Mouse (Mus musculus) brain, embryonic 14.5 days (tissue): ENCODE results near the gene Sec63. TPM values are rescaled to one million over a fixed set of nuclear protein-coding genes. Genes with fewer than 3 reads are reported as not detected.

Experiments
- DNase-seq: peaks from one replicate; pipeline ENCODE4 v3.0.0-alpha.2; 2011; ENCODE audit warnings: low read depth
- CTCF ChIP-seq: fragments of 200-500 bp; IDR thresholded peaks from 2 replicates; pipeline ENCODE4 v1.5.1; 2012; ENCODE audit warnings: inconsistent platforms, mild to moderate bottlenecking, moderate library complexity, borderline replicate concordance; ENCODE audit not compliant: insufficient read depth, insufficient read length; ENCODE audit errors: extremely low read depth
- POLR2A ChIP-seq: fragments of 200-500 bp; IDR thresholded peaks from 2 replicates; pipeline ENCODE4 v1.6.1; 2012; ENCODE audit warnings: mild to moderate bottlenecking, inconsistent platforms, borderline replicate concordance; ENCODE audit not compliant: poor library complexity, insufficient read depth, insufficient read length, severe bottlenecking; ENCODE audit errors: extremely low read depth
- polyA plus RNA-seq: library from polyadenylated mRNA; depleted of rRNA; stranded (reverse); fragments of >200 nt; gene quantifications from 2 replicates; pipeline ENCODE4 v1.2.3, GENCODE M21; 2012

The Sec63 gene
- polyA plus RNA-seq, 1 experiment: 44.3 TPM

DNA sequence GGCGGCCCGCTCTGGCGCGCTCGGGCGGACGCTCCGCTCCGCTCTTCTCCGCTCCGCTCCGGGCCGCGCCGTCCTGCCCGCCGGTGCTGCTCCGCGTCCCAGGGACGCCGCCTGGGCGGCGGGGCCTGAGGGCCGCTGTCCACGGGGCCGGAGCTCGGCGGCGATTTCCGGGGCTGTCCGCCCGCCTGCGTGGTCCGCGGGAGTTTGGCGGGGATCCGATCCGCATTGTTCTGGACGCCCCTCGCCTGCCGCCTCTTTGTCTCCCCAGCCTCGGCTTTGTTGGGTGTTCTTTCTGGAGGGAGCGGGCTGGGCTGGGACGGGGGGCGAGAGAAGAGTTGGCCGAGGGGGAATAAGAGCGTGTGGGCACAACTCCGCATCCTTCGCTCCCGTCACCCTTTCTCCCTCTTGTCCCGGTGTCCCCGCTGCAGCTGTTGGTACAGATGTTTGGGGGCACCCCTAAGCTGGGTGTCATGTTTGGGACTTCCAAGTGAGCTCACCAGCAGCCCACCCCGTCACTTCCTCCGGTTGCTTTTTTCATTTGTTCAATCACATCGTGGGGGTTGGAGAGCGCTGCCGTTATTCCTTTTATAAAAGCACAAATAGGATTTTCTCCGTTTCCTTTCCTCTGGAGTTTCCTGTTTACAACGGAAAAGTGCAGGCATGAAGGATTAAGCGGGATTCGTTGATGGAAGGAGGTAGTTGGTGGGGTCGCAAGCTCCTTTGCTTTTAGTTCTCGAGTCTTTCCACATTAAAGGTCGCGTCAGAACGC, 789 bp downstream of the Sec63 start:
- peak; percentile 79 for DNase-seq
- TF ChIP-seq CTCF (no peak), POLR2A (no peak; the same call in 1 of the 2 replicates)

DNA sequence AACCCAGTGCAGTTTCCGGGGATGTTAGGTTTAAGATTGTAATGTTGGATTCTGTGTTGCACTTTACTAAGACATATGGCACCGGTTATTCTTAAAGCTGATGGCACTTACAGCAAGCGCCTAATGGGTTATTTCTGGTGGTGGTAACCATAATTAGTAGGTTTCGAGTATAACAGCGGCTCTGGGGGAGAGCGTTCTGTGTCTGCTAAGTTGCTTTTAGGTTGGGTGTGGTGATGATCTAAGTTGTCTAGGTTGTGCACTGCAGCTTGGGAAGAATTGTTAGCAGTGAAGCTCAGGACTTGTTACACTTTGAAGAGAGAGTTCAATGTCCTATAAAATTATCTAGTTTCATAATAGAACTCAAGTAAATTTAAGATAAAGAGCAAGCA, 1.4 kb downstream of the Sec63 start:
- TF ChIP-seq CTCF (no peak), POLR2A (no peak)

DNA sequence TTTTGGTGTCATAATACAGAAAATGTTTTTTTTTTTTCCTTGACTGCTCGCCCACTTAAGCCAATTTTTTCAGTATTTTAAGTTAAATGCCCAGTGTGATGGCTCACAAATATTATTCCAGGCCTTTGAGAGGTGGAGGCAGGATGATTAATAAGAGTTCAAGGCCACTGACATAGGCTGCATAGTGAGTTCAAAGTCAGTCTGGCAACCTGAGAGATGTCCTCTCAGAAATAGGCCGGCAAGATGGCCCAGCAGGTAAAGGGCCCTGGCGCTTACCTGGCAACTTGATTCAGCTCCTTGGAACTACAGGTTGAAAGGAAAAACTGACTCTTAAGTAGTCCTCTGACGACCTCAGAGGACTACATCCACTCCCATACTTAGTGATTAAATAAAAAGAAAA, 1.9 kb downstream of the Sec63 start:
- no peak for DNase-seq
- TF ChIP-seq CTCF: no peak
- TF ChIP-seq POLR2A: no peak

More for the DNA sequence above, 1.4 kb downstream of the Sec63 start:
- DNase-seq: no peak

DNA sequence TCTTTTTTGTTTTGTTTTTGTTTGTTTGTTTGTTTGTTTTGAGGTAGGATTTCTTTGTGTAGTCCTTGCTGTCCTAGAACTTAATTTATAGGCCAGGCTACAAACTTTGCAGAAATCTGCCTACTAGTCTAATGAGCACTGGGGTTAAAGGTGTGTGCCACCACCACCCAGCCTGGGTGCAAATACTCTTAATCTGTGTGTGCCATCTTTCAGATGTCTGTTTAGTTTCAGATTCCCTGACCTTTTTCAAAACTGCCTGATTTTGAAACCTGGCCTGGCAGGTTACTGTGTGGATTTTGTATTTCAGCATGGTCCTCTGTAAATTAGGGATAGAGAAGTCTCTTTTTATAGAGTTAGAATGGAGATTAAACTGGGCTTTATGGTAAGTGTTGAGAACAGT, 4.0 kb downstream of the Sec63 start:
- no peak for TF ChIP-seq CTCF
- TF ChIP-seq POLR2A: no peak
- no peak for DNase-seq

DNA sequence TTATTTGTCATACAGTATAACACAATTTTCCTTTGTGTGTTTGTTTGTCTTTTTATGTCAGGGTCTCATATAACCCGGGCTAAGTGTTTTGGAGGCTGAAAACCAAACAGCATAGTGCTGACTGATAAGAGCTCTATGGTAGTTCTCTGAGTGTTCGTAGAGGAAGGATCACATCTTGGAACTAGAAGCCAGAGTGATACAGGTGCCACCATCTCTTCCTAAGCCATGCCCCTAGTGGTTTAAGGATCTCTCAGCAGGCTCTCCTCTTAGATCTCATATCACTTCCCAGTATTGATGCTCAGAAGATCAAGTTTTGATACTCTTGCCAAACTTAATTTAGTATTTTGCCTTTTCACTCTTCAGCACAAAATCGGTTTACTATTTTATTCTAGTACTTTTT, 14.2 kb downstream of the Sec63 start:
- no peak for TF ChIP-seq POLR2A
- no peak for TF ChIP-seq CTCF
- DNase-seq: no peak

DNA sequence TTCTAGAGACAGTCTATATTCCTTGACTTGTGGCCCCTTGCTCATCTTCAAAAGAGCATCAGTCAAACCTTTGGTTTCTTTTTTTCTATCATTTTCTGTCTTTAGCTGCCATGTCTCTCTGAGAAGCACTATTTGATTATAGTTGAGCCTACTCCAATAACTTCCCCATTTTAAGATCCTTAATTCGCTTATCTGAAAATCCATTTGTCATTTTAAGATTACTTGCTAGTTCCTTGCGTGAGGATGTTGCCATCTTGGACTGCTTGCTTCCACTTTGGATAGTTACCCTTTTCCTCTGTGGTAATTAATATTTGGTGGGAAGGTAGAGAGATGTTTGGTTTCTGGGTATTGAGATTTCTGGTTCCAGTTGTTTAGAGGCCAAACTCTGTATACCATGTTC, 19.5 kb downstream of the Sec63 start:
- TF ChIP-seq CTCF (no peak), POLR2A (no peak)
- no peak for DNase-seq

DNA sequence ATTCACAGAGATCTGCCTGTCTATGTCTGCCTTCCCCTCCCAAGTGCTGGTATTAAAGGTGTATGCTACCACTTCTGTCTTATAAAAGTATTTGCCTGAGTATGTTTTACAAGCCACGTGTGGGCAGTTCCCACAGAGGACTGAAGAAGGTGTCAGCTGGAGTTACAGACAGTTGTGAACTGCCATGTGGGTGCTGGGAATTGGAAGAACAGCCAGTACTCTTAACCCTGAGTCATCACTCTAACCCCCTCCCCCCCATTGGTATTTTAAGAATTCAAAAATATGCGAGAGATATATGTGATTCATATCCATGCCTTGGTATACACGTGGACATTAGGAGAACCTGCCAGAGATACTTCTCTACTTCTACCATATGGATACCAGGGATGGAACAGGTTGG, 20.4 kb downstream of the Sec63 start:
- TF ChIP-seq POLR2A: no peak
- no peak for TF ChIP-seq CTCF
- DNase-seq: no peak

DNA sequence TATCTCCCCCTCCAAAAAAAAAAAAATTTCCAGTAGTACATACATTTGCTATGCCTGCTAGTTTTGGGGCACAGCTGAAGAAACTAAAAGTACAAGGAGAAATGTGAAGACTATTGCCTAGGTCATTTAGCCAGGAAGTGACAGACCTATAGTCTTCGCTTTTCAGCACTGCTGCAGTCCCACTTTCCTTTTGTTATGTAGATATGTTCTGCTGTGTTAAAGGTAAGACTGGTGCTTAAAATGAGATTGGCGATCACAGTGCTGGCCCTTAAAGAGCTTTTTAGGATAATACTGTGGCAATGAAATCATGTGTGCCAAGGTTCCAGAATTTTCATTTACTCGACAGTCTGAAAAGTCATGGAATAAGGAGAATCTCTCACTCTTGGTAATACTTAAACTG, 39.6 kb downstream of the Sec63 start:
- TF ChIP-seq CTCF (no peak), POLR2A (no peak)
- no peak for DNase-seq

DNA sequence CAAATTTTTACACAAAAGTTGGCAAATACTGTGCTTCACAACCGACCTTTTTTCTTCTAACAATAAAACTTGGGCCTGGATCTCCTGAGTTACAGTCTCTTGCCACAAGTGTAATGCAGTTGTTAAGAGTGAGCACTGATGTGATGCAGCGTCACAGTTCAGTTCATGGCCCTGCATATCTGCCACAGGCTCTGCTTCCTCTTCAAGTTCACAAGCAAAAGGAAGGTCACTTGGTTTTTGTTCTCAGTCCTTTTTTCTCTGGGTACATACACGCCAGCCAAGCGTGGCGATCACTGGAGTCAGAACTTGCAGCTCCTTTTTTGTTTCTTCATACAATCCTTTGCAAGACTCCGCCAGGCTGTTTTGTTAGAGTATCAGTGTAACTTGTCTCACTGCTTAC, 64.6 kb downstream of the Sec63 start:
- TF ChIP-seq CTCF (no peak), POLR2A (no peak)
- no peak for DNase-seq

DNA sequence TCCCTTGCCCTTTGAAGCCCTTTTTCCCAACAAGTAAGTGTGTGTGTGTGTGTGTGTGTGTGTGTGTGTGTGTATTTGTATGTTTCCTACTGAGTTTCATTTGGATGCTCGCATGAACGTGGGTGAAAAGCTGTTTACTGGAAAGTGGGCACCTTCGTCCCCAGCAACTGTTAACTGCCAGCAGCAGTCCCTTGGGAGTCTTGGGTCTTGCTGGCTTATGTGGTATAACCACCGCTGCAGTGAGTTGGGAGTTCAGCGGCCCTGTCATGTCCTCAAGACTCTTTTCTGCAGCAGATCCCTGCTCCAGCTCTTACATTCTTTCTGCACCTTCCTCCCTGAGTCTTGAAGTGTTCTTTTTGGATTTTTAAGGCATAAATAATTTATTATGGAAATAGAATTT, 65.9 kb downstream of the Sec63 start:
- no peak for TF ChIP-seq CTCF
- no peak for TF ChIP-seq POLR2A
- DNase-seq: no peak

DNA sequence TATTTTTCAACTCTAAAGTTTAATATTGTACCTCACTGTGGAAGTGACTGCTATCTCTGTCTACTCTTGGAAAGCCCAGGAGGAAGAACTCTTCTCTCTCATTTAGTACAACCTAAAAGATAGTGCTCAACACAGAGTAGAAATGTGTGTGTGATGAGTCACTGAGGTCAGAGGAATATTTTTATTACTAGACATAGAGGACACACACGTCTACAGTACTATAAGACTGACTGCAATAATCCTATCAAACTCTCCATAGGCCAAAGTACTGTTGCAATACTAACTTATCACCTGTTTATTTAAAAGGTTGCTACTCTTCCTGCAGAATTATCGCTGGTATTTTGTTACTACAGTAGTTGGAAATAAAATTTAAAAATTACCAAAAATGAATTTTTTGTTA, 68.7 kb downstream of the Sec63 start:
- no peak for DNase-seq
- TF ChIP-seq CTCF: no peak
- TF ChIP-seq POLR2A: no peak

DNA sequence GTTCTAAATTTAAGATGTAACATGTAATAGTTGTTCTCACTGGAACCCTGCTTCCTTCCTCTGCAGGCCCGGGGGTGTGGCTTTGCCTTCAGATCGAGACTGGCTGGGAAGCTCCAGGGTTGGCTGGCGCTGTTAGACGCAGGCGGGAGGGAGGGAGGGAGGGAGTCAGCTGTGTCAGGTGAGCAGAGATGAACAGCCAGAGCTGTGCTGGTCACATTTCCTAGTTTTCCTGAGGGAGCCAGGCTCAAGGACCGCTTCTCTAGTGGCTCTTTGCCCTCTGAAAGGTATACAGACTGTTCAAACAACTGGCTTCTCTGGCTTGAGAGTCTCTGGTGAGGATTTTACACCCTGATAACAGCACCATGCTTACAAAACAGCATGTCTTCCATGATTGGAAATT, 69.1 kb downstream of the Sec63 start:
- no peak for DNase-seq
- TF ChIP-seq POLR2A (no peak), CTCF (no peak)
